Mouse (Mus musculus) forelimb bud, embryonic 11.5 days (tissue): Measurements from ENCODE around the gene Fam217a.
"Not testable (repeated sequence)": the region's sequence is repeated elsewhere in the genome, so short reads cannot be mapped to it uniquely, and the experiment has no call there.

Experiments used
- DNase-seq: peaks from one replicate; pipeline ENCODE4 v3.0.0-alpha.2; 2012; ENCODE audit warnings: low read depth, low spot score

Gene Fam217a

DNA sequence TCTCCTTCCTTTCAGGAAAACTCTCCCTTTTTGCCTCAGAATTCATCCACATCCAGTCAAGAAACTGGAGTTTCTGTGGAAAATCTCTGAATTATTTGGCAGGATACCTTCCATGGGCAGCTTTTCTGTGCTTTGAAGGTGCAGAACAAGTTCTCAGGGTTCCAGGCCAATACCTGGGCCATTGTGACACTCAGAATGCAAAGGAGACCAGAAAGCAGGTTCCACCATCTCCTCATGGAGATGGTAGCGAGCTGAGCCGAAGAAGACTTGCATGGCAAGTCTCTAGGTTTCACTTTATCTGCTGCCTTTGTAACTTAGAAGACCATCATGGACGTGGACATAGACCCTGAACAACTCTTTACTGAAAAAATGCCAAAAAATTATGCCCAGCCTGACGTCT lies at the start of gene Fam217a, which contains the start of gene 4933417A18Rik:
Gene Fam217a, minus strand, starts transcription at position 101 of the 400 bp plus-strand sequence.
Gene 4933417A18Rik, plus strand, starts transcription at position 200 of the 400 bp plus-strand sequence.
- no peak for DNase-seq

DNA sequence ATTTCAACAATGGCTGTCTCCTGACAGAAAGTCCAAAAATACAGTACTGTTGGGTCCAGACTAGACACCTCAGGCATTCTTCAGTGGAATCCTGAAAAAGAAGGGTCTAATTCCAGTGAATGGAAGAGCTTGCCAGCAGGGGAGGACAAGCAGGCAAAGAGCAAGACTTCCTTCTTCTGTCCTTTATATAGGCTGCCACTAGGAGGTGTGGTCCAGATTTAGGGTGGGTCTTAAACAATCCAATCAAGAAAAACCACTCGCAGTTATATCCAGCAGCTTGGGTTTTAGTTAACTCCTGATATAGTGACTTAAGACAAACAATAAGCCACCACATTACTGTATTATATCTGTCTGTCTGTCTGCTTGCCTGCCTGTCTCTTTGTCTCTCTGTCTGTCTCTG lies 49.7 kb upstream of the Fam217a start:
- DNase-seq, result no peak

DNA sequence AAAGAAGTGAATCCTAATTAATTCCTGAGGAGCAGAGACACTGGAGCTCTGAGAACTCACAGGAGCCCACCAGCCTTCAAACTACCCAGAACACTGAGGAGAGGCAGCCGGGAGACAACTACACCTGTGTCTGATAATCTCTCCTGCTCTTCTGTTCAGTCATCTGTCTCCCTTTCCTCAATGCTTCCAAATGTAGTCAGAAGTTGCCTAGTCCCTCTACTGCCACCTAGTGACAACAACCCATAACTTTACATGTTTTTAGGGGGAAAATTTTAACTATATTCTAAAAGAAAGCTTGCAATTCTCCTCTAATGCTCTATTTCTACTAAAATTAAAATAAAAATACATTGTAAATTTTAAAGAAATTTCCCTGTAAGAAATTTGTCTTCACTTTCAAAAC lies 49.0 kb upstream of the Fam217a start:
- DNase-seq, result no peak

DNA sequence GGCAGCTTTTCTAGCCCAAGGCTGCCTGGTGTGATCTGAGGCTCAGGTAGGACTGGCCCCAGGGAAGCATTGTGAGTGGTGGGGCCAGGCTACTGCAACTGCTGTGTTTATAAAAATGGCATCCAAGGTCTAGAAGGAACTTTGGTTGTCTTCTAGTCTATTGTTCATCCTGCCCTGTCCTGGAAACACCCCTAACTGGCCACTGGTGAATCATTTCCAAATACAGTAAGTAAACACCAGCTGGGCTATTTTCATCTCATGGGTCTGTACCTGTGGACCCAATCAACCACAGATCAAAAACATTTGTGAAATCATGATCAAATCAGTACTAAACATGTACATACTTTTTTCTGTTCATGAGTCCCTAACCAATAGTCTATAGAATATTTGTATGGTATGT lies 48.3 kb upstream of the Fam217a start:
- DNase-seq, result not testable (repeated sequence)

DNA sequence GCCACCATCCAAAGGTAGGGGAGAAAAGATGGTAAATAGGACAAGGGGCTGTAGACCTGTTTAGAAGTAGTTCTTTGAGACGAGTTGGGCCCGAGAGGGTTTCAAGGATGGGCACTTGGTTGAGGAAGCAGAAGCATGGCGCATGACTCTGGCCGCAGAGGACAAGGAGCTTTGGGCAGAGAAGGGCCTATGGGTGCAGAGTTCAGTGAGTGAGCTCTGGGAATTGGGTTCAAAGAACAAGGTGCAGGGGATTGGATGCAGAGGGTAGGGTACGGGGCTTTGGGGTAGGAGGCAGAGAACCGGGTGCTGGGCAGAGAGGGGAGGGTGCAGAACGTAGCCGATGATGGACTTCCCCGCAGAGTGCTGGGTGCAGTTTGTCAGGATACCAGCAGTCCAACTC lies 41.5 kb upstream of the Fam217a start:
- DNase-seq, result not testable (repeated sequence)

DNA sequence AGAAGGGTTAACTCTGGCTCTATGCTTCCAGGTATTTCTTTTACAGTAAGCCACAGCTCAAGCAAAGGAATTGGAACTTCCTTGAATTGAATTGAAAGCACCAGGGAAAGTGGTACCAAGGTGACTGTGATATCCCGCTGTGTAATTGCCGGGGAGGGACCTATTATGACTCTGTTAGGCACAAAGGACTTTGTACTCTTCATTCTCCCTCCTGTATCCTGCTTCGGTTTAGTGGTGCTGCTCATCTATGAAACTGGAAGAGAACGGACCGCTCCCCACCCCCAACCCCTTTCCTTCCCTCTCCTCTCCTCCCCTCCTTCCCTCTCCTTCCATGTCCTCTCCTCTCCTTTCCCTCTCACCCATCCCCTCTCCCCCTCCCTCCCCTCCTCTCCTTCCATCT lies 40.8 kb upstream of the Fam217a start:
- peak; percentile 9 for DNase-seq

DNA sequence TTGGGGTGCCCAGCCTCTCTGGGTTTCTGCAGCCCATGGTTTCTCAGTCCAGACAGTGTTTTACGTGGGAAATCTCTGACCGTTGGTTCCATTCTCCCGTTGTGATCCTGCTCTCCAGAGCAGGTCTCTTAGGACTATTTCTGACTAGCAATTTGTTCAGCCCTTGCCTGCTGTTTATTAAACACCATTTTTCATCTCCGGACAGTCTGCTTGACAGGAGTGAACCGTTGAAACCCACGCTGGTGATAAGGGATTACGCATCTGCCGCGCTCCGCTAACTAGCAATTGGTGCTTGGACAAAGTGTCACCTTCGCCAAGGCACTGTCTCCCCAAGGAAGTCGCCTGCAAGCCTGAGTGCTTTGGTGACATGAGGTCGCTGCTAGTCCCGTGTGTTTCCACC lies 40.3 kb upstream of the Fam217a start:
- DNase-seq, result no peak

DNA sequence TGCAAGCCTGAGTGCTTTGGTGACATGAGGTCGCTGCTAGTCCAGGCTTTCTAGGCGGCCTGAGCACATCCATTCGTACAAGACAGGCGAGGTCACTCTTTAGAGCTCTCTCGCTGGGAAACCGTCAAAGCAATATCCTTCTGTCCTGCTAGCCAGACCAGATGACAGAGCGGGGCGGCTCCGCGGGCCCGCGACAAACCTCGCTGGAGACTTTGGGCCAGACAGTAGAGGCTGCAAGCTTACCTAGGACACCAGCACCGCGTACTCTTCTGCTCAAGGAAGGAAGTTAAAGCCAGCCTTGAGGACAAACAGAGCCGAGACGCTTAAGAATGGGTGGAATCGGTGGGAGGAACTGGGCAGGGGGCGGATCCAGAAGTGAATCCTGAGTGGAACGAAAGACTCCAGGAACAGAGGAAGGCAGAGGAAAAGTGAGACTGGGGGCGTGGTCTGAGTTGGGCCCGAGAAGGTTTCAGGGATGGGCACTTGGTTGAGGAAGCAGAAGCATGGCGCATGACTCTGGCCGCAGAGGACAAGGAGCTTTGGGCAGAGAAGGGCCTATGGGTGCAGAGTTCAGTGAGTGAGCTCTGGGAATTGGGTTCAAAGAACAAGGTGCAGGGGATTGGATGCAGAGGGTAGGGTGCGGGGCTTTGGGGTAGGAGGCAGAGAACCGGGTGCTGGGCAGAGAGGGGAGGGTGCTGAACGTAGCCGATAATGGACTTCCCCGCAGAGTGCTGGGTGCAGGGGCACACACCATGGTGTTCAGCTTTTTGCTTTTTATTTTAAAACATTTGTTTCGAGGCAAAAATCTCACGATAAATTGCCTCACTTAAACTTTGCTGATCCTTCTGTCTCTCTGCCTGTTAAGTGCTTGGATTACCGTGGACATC lies 39.6 kb upstream of the Fam217a start, which contains the start of gene Eci3:
Gene Eci3, minus strand, starts transcription at position 300 of the 887 bp plus-strand sequence.
- peak; percentile 40 for DNase-seq

DNA sequence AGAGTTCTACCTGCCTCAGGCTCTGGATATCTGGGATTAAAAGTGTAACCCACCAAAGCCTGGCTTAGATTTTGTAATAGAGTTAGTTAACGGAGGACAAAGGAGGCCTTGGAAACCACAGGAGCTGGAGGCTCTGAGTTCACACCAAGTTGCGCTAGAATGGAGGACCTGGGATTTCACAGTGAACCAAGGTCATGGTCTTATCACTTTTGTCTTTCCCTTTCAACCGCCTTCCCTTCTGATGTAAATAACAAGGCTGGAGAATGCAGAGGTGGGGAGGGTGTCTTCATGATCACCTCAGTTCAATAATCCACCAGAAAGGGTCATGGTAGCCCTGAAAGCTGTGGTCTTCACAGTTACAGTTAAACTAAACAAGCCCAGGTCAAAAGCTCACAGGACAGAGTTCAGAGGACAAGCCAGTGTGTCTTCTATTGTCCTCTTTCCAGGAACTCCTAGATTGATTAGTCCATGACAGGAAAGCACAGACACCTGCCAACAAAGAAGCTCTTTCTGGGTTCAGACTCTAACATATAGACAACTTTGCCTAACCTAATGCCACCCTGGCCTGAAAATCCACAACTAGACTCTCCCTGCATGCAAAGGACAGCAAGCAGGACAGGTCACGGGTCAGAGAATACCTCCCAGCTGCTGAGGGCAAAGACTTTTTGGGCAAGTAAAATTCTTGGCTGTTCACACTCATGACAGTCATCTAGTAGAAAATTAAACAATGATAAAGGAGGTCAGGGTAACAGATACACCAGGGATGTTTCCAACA lies 37.1 kb upstream of the Fam217a start:
- DNase-seq, result no peak

DNA sequence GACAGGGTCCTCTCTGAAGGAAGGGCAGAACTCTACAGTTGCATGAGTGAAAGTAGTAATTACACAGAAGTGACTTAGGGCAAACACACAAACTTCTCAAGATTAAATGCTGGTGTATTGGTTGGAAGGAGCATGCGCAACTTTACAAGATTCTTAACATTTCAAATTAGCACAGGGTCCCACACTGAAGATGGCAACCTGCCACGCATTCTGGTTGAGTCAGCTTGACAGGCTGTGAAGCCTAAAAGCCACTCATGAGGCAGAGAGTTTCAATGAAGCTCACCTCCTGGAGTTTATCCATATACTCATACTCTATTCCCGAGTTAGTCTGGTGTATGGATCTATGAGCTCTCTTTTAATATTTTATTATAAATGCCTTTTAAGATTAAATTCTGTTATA lies 34.0 kb upstream of the Fam217a start:
- DNase-seq, result not testable (repeated sequence)

DNA sequence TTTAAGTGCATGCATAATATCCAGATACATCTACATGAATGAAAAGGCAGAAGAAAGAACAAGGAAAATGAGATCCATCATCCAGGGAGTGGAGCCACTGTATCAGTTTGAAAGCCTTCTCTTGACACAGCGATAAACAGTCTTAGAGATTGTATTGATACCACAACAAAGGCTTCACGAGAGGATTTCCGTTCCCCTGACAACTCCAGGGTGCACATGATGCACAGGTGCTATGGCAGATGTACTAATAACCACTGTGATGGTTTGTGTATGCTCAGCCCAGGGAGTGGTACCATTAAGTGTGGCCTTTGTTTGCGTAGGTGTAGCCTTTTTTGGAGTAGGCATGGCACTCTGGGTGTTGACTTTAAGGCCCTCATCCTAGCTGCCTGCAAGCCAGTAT lies 32.8 kb upstream of the Fam217a start:
- DNase-seq, result no peak

DNA sequence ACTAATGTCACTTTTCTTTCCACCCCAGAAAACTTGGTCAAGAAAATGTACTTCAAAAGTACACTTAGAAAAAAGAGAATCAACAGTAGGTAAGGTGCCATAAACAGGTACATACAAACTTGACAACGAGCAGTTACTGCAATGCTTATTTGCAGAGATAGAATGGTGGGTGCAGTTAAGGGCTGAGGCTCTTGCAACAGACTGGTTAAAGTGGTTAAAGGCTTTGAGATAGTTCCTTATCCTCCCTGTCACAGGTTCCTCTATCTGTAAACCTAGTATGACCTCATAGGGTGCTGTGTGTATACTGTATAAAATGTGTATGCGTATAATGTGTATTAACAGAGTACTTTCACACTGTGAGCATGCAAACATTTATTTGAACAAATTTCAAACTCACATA lies 27.3 kb upstream of the Fam217a start:
- not testable (repeated sequence) for DNase-seq

DNA sequence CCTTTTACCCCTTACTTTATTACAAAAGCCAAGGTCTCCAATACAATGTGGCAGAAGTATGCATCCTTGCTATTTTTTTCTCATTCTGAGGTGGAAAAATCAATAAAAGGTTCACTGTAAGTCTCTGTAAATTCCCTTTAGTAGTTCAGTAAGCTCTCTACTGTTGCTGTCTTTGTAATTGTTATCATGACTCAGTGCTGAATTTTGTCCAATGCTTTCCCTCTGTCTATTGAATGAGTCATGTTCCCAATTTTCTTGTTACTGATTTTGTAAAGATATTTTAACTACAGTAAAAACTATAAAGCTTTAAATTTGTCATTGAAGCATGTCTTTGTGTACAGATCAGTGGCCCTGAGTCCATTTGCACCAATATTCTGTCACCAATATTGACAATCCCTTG lies 18.3 kb upstream of the Fam217a start:
- DNase-seq, result no peak

DNA sequence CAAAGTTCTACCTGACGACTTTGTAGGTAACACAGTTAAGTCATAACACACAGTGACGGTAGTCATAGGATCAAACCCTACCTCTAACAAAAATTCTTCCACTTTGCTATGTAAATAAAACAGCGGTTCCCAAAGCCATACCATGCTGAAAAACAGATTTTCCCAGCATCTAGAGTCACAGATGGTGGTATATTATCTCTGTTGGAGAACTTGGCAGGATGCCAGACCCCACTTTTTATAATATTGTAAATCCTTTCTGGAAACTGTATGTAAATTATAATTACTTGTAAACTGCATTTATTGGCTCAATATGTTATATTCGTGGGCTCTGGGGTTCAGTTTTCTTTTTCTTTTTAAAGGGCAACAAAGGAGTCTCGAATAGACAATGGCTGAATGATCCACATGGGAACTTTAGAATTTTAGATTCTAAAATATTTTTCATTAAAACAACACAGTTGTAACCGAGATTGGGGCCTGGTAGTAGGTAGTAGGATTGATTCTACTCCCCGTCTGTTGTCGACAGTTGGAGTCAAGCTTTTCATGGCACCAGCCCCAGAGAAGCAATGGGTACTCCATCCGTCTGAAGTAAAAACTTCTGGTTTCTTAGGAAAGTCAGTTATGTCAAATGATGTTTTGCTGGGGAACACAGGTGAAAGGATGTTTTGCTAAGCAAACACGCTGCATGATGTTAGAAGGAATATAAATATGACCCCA lies 11.0 kb upstream of the Fam217a start:
- no peak for DNase-seq

DNA sequence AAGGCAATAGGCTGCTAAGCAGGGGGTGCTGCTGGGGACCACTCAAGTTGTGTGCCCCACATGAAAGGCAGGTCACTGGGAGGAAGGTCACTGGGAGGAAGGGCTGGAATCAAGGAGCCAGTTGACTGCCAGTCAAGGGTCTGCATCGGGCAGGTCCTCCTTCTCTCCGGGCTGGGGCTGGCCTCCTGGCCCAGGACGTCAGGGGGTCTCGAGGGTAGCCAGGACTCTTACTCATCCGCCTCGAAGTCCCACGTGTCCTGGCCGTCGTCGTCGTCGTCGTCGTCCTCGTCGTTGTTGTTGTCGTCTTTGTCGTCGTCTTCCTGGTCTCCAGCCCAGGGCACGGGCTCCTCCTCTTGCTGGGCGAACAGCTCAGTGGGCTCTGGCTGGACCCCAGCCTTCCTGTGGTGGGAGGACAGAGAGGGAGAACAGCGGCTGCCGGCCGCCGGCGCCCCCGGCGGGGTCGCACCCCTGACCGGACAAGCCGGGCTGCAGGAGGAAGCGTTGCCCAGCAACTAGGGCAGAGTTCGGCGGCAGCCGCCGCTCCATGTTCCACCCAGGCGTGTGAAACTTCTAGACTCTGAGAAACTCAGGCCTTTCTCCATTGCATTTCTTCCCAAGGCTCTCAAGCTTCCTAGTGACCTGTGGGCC lies 7.5 kb downstream of the Fam217a start:
- no peak for DNase-seq

DNA sequence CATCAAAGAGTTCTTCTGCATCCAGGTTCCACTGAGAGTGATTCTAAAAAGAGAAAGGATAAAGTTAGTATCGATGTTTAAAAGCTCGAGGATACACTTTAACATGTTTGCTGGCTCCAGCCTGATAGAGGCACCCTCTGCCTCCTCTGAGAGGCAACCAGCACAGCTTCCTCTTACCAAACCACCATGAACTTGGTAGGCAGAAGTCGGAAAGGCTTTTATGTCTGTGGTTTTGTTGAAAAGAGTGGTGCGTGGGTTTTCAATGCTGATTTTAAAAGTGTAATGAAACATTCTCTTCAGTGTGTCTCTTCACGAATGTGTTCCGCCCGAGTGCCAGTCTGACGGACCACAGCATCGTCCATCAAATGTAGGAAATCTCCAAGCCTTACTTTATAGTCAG lies 9.5 kb downstream of the Fam217a start:
- DNase-seq, result no peak

DNA sequence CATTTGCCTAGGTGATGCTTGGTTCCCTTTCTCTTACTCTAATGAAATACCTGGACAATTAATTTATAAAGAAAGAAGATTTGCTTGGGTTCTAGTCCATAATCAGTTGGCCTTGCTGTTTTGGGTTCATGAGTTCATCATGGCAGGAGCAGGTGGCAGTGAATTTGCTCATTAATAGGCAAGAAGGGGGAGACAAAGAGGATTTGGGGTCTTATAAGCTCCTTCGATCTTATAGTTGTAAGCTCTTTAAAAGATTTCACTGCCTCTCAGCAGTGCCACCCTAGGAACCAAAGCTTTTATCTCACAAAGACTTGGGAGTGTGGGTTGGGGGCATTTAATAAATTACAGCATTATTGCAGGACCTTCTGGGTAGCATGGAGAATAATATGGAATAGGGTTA lies 31.2 kb downstream of the Fam217a start:
- no peak for DNase-seq

DNA sequence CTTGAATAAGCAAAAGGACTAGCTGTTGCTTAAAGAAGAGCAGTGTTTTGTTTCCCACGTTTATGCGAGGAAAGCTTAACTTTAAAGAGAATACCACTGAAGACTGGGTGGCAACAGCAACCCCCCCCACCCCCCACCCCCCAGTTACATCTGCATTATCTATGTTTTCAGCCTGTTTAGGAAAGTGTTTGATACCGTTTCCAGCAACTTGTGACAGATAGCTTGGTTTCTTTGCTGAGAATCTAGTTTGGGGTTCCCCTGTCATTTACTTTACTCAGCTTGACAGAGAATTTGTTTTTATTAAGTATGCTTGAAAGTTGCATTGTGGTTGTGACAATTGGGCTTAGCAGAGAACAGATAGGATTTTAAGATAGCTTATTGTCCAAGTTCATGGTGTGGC lies 47.6 kb downstream of the Fam217a start:
- DNase-seq, result no peak

DNA sequence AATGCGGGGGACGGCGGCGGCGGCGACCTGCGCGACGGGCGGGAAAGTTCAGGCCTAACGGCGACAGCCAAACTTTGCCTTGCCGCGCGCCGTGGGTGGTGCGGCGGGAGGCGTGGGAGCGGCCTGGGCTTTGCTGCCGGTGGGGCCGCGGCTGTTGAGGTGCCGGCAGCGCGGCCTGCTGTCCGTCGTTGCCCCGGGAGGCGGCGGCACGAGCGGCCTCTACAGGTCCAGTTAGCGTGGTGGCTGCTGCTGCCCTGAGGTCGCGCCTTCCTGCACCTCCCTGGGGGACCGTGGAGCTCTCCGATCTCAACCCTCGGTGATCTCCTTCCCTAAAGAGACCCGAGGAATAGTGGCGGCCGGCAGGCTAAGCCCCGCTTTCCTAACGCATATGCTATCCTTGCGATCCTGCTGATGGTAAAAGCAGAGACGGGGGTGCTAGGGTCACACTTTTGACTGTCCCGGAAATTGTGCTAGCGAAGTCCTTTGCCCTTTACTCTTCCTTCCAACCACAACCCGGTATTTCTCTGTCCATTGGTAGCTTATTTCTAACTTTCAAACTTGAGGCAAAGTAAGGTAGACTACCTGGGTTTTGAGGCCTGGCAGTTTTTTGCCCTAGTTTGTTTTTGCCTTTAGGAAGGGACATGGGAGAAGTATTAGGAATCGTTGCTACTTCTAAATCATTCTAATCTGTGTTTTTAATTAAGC lies 48.2 kb downstream of the Fam217a start:
- peak; percentile 39 for DNase-seq

DNA sequence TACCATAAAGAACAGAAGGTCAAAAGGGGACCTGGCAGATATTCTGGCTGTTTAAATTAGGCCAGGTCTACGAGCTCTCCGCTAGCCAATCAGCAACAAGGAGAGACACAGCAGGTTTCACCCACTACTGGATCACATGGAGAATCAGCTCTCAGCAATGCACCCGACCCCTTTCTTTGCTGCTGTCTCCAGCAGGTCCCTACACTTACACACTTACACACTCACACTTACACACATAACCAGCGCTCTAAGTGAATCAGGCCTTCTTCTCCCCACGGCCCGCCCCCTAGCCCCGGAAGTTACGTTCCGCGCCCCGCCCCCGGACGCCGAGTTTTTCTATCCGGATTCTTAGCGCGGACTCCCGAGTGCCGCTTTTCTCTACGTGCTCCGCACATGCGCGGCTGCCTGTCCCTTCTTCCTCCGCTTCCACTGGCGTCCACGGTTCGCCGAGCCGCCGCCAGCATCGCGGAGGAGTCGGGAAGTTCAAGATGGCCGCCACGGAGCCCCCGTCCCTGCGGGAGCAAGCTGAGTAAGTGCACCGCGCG lies 48.9 kb downstream of the Fam217a start, which contains the start of gene Prpf4b:
Gene Prpf4b, plus strand, starts transcription at position 137 of the 545 bp plus-strand sequence.
- peak; percentile 85 for DNase-seq
